Mouse (Mus musculus) regulatory T cell (primary cell): ENCODE measurements around the gene Mtx1.

Experiments
- in situ Hi-C: fragments of 300-600 bp; cut with MboI, MseI; formaldehyde crosslinking; loops from one replicate; pipeline ENCODE4 v1.15.1; 2025; ENCODE audit warnings: high pct_unique_total_duplicates

The Mtx1 gene

DNA sequence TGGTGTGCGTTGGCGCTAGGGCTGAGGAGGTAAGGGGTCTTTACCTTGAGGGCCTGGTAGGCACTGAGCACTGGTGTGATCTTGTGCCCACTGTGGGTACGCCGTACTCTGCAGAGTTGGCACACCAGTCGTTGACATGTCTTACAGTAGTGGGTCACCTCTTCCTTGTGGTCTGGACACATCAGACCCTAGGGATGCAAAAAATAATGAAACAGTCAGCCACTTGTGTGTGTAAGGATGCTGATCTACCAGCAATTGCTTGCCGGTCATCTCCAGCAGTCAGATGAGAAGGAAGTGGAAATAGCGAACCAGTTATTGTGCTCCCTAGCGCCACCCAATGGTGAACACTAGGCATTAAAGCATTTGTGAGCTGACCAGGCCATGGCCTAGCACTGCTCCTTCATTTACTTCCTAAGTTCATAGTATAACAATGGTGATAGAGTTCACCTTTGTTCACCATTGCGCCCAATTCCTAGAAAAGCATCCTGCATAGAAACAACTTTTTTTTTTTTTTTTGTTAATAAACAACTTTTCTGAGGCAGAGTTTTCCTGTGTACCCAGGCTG, 15.5 kb upstream of the Mtx1 start:
- in situ Hi-C loops: no loop called here

DNA sequence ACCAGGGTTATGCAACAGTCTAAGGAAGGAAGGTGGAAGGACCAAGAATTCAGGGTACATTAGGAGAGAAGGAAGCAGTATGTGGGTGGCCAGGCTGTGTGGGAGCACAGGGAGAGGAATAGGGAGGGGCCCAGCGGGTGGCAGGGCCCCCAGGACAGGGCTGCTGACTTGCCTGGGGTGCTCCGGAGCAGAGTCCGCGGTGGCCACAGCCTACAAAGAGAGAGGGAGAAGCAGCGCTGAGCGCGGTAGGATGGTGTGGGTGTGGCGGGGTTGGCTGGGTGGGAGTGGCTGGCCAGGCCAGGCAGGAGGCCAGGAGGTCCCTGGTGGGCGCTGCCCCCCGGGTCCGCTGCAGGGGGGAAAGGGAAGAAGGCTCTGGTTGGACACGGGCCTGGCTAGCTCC, 11.6 kb upstream of the Mtx1 start:
- in situ Hi-C loops: no loop called here

DNA sequence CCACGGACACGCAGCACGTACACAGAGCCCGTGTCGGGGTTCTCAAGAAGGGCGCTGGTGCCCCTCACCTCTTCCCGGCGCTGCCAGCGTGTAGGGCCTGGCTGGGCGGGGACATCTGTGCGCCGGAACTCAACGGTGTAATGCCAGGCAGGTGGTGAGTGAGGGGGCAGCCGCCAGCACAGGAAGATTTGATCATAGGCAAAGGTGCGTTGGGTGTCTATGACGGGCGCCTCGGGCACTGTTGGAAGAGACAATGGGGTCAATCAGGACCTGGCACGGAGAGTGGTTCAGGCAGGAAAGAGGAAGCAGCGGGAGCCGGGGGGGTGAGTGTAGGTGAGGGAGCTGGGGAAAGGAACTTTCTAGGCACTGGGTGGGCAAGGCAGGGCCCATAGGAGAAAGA, 10.8 kb upstream of the Mtx1 start:
- in situ Hi-C loops: no loop called here

DNA sequence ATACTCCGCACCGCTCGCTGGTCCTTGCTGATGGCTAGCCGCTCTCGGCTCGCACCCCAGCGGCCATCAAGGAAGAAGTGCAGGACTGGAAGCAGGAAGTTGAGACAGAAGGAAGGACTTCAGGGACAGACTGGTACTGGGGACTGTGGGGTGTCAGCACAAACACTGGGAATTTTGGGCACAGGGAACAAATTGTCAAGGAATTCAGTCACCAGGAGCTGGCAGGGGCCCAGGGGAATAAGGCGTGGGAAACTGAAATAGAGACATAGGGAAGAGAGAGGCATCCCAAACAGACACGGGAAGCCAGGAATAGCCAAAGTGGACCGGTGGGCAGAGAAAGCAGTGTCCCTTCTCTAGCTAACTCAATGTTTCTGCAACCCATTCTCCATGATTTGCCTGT, 9.6 kb upstream of the Mtx1 start:
- in situ Hi-C loops: no loop called here

DNA sequence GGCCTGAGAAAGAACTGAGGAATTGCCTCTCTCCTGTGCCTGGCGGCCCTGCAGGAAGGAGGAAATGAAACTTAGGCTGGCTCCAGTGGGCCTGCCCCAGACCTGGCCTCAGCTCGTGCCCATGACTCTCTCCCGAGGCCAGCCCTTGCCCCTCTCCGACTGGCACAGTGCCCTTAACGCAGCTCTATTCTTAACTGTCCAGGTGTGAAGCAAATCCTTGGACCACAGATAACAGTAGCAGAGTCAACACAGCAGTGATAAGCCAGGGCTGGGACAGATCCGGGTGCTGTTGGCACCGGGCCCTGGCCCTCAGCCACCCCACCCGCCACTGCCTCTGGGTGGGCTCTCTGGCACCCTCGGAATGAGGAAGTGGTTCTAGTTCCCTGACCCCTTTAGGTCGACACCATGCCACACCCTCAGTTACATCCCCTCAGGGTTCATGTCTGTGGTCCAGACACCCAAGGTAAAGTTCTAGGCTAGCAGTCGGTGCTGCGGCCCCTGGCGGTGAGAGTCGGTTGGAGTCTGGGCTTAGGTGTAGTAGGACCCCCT, 6.7 kb upstream of the Mtx1 start:
- in situ Hi-C loops: no loop called here

DNA sequence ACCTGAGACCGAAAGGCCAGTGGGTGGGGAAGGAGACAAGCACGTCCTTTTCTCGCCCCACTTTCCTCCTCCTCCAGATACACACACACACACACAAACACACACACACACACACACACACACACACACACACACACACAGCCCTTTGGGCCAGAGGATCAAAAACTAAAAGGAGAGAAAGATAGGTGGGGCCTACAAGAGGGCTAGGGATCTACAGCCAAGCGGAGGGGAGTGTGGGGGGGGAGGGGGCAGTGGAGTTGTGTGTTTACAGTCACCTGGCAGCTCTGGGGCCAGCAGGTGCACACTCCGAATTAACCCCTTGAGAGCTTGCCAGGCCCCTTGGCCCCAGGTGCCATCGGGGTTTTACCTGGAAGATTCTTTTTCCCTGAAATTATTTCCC, 5.7 kb upstream of the Mtx1 start:
- in situ Hi-C loops: no loop called here

DNA sequence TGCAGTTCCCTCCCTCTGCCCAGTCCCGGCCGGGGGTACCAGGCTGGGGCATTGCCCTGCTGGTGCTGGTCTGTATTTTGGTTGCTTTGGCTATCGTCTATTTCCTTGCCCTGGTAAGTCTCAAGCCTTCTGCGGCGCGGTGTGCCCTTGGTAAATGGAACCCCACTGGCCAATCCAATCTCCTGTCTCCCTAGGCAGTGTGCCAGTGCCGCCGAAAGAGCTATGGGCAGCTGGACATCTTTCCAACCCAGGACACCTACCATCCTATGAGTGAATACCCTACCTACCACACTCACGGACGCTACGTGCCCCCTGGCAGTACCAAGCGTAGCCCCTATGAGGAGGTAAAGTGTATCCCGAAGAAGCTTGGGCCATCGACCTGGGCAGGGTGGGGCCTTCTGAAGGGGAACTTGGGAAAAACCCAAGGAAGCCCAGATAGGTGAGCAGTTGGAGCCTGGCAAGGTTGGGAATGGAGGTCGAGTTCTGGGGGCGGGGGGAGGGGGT, 4.9 kb upstream of the Mtx1 start:
- in situ Hi-C loops: no loop called here

DNA sequence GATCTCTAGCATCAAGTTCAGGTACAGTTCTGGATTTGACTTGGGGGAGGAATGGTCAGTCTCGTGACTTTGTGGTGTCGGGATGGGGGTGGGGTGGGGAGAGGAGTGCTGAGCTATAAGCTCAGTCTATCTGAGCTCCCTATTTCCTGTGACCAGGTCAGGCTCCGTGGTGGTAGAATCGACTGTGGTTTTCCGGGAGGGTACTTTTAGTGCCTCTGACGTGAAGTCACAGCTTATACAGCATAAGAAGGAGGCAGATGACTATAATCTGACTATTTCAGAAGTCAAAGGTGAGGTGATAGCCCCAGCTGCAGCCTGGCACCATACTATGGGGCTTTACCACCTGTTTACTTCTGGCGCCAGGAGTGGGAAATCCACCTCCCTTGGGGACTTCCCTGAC, 4.5 kb upstream of the Mtx1 start:
- in situ Hi-C loops: no loop called here

DNA sequence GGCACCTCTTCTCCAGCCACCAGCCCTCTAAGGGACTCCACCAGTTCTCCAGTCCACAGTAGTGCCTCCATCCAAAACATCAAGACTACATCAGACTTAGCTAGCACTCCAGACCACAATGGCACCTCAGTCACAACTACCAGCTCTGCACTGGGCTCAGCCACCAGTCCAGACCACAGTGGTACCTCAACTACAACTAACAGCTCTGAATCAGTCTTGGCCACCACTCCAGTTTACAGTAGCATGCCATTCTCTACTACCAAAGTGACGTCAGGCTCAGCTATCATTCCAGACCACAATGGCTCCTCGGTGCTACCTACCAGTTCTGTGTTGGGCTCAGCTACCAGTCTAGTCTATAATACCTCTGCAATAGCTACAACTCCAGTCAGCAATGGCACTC, 3.7 kb upstream of the Mtx1 start:
- in situ Hi-C loops: no loop called here

DNA sequence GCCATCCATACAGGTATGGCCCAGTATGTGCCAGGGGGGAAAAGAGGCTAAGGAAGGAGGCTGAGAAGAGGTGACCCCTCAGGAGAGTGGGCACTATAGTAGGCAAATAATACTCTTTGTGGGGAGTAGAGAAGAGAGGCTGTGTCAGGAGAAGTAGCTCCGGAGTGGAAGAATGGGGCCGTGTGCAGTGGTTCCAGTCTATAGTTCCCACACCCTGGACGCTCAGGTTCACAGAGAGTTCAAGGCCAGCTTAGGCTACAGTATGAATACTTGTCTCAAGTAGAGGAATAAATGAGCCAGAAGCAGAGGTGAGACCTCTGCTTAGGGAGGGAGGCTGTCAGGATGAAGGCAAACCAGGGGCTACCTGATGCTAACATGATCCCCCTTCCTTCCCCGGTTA, 2.4 kb upstream of the Mtx1 start:
- in situ Hi-C loops: no loop called here

DNA sequence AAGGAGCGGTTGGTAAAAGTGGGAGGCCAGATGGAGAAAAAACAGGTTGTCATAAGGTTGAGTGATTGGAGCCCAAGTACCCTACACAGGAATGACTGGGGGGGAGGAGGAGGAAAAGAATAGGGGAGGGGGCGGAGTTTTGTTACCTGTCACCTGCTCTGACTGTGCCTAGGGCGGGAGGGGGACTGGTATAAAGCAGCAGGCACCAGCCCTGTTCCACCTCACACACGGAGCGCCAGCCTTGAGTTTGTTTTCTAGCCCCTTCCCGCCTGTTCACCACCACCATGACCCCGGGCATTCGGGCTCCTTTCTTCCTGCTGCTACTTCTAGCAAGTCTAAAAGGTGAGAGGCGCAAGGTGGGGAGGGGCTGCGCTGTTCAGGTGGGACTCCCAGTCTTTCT, 1.9 kb upstream of the Mtx1 start, which contains the start of gene Muc1:
Muc1 (plus strand) TSS at position 222 of the 400 bp plus-strand sequence.
- in situ Hi-C loops: no loop called here

DNA sequence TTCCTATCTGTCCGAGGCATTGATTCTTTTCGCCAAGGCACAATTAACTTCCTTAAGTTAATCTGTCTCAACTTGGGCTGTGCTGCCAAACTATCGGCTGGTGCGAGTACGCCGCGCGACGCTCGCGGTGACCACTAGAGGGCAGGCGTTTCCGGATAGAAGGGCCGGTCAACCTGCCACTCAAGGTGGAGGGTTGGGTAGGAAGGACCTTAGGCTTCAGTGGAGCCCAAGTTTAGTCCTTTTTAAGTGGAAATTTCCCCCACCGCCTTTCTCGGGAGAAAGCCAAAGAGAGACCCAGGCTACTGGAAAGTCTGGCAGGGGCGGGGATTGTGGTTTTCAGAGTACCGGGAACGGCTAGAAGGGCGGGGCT, 1.3 kb upstream of the Mtx1 start:
- in situ Hi-C loops: no loop called here

DNA sequence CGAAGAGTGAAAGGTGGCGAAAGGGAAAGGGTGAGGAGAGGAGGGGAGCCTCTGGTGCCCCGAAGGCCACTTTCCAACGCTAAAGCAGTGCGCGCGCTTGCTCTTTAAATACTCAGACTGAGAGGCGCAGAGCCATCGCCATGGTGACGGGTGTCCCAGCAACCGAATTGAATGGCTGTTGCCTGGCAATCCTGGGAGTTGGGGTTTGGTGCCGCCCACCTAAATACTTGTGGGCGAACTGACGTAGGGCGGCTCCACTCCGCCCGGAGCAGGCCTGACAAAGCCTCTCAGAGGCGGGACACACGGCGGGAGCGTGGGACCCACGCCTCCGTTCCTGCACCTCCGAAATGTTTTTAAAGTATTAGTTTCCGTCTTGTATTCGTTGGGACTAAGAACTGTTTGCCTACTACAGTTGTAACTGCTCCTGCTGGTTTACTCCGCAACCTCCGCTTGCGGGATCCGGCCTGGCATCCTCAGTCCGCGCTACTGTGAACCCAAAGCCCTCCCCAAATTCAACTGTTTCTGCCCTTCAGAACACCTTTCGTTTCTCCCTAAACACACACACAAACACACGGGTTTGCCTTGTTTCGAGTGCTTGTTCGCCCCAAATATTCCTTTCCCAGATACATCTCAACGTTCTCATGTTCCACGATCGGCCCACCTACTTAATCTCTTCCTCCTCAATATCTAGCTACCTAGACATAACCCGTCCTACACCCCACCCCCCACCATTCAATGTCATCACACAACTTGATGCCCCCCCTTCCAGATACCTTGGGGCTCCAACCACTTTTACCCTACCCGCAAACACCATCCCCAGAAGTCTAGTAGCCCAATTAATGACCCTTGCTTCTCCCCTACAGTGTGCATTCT, 655 bp upstream of the Mtx1 start:
- in situ Hi-C loops: no loop called here

DNA sequence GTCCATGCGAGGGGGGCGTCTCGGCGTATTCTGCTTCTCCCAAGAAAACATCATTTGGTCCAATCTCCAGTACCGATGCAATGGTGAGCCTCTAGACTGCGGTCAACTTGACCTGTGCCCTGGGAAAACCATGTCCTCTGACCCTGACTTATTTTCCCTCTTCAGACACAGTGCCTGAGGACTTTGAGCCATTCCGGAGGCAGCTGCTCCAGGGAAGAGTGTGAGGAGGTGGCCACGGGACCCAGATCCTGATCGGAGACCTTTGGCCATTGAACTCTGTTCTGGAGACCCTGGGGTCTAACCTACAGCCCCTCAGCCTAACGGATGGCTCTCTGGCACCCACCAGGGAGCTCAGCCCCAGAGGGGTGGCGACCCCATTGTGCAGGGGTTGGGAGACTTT, 527 bp downstream of the Mtx1 start:
- in situ Hi-C loops: no loop called here

DNA sequence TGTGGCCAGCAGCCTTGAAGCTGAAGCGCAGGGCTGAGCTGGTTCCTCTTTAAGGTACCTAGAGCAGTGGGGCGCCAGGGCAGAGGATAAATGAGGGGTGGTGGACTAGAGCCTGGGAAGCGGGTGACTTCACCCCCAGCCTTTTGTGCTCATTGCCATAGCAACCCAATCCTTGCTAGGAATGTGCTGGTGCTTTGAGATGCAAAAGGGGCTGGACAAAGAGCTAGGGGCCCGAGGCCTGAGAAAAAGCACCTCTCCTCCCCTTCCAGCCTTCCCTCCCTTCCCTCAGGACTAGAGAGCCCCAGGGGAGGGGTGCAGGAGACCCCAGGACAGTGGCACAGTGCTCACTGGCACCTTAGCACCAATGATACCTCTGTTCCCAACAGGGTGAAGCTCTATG, 970 bp downstream of the Mtx1 start:
- in situ Hi-C loops: no loop called here

DNA sequence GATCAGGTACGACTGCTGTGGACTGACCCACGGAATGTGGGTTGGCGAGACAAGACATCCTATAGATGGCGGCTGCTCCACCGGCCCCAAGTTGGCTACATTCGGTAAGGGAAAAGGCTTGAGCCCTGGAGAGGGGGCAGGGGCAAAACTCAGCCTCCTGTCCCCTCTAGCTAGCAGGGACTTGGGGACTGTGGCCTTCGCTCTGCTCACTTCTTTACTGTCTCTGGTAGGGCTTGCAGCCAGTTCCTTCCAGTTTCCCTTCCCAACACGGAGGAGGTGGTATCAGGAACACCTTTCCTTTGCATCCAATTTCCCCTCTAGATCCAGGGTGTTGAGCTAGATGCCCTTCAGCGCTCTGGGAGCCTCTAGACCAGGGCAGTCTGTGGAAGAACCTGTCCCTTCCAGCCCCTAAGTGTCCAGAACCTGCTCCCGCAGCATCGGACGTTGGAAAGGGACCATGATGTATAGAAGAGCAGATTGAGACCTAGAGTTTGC, 1.5 kb downstream of the Mtx1 start:
- in situ Hi-C loops: no loop called here

DNA sequence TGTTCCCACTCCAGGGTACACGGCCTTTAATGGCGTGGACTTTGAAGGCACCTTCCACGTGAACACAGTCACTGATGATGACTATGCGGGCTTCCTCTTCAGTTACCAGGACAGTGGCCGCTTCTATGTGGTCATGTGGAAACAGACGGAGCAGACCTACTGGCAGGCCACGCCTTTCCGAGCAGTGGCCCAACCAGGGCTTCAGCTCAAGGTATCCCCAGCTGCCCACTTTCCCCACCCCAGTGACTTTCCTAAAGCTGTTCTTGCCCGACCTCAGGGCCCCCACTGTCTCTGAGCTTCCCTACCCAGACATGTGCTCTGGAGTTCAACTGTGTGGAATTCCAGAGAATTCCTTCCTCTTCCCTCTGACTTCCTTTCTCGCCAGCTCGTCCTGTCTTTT, 2.1 kb downstream of the Mtx1 start:
- in situ Hi-C loops: no loop called here

DNA sequence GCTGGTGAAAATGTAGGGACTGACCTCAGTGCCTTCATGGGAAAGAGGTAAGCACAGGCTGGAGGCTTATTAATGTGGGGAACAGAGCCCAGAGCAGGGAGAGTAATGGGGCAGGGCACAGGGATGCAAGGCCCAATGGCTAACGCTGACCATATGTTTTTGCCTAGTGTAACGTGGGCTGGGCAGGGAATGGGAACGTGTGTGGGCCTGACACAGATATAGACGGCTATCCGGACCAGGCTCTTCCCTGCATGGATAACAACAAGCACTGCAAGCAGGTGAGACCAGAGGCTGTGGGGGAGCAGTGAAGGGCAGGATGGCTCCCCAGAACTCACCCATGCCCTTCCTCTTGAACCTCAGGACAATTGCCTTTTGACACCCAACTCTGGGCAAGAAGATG, 5.7 kb downstream of the Mtx1 start:
- in situ Hi-C loops: no loop called here

DNA sequence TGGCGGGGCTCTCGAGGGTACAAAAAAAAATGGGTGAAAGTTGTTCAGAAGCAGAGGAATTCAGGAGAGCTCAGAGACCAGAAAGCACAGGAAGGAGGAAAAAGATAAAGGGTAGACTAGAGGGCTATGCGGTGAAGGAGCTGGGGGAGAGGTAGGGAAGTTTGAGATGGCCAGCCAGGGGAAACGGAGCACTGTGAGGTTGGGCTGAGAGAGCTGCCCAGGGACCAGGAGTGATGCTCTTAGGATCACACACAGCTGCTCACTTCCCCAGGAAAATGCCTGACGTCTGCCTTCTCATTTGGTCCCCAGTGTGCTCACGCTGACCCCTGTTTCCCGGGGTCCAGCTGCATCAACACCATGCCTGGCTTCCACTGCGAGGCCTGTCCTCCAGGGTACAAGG, 7.3 kb downstream of the Mtx1 start:
- in situ Hi-C loops: loop anchor here (5.0 kb wide), 1 partner anchor 102 kb away; no protein-coding TSS in a partner anchor

DNA sequence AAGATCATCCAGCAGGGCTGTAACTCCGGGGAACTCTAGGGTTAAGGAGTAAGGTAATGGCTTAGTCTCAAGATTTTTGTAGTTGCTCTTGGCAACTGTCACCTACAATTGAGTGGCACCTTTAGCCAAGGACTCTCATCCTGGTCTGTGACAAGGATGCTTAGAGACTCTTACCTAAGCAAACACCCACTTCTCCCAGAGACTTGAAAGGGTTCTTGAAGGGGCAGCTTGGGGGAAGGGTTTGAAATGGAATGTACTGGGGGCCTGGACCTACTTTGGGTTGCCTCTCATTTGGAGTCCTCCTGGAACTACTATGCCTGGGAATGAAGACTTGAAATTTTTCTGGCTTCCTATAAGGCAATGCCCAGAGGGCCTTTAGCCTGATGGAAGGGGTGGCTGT, 8.6 kb downstream of the Mtx1 start:
- in situ Hi-C loops: loop anchor here (5.0 kb wide), 1 partner anchor 101 kb away; no protein-coding TSS in a partner anchor

DNA sequence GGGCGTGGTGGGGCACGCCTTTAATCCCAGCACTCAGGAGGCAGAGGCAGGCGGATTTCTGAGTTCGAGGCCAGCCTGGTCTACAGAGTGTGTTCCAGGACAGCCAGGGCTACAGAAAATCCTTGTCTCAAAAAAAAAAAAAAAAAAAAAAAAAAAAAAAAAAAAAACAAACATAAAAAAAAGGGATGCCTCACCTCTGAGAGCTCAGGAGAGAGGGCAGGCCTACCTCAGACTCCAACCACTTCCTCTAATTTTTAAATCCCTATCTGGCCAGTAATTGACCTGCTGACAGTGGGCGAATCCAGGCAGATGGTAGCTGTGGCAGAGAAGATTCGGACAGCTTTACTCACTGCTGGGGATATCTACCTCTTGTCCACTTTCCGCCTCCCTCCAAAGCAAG, 10.5 kb downstream of the Mtx1 start:
- in situ Hi-C loops: loop anchor here (5.0 kb wide), 1 partner anchor 99 kb away; no protein-coding TSS in a partner anchor

DNA sequence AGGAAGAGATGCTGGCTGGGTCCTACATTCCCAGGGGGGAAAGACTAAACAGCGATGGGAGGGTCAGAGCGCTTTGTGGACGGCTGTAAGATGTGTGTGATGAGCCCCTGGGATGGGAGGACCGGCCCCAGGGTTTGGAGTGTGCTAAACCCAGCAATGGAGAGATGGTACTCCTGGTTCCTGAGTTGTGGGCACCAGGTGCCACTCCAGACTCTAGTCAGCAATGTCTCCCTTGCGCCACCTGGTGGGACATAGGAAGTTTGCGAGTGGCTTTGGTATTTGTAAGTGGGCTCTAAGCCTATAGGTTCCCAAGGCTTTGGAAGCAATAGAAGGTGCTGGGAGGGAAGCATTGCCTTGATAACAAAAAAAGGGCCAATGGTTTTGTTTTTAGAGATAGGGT, 11.0 kb downstream of the Mtx1 start:
- in situ Hi-C loops: loop anchor here (5.0 kb wide), 1 partner anchor 99 kb away; no protein-coding TSS in a partner anchor
